Mouse (Mus musculus) limb, embryonic 15.5 days (tissue): ENCODE measurements around the gene Hmgcs2. TPM values are rescaled to one million over a fixed set of nuclear protein-coding genes. Genes with fewer than 3 reads are reported as not detected.

ENCODE experiments used
- ATAC-seq: fragments of 200-750 bp; cut with Nextera tagmentation; 2 replicates; pipeline ENCODE4 v1.8.0; 2017; ENCODE audit warnings: low read depth, moderate TSS enrichment; ENCODE audit not compliant: insufficient number of reproducible peaks, low FRiP score, low TSS enrichment
- H3K27ac ChIP-seq: fragments of 300-500 bp; sonication (generic); 2 replicates; pipeline ENCODE4 v1.5.1; 2015; ENCODE audit warnings: moderate library complexity, mild to moderate bottlenecking, inconsistent platforms
- H3K27me3 ChIP-seq: fragments of 300-500 bp; sonication (generic); 2 replicates; pipeline ENCODE4 v1.6.1; 2015; ENCODE audit warnings: inconsistent platforms
- H3K36me3 ChIP-seq: fragments of 300-500 bp; sonication (generic); 2 replicates; pipeline ENCODE4 v1.6.1; 2015; ENCODE audit warnings: inconsistent platforms
- H3K4me1 ChIP-seq: fragments of 300-500 bp; sonication (generic); 2 replicates; pipeline ENCODE4 v1.6.1; 2015; ENCODE audit warnings: inconsistent platforms
- H3K4me2 ChIP-seq: fragments of 300-500 bp; sonication (generic); 2 replicates; pipeline ENCODE4 v1.6.1; 2015; ENCODE audit warnings: mild to moderate bottlenecking, inconsistent platforms
- H3K4me3 ChIP-seq: fragments of 300-500 bp; sonication (generic); 2 replicates; pipeline ENCODE4 v1.5.1; 2015; ENCODE audit warnings: mild to moderate bottlenecking, inconsistent platforms
- H3K9ac ChIP-seq: fragments of 300-500 bp; sonication (generic); 2 replicates; pipeline ENCODE4 v1.6.1; 2015; ENCODE audit warnings: inconsistent platforms
- H3K9me3 ChIP-seq: fragments of 300-500 bp; sonication (generic); 2 replicates; pipeline ENCODE4 v1.6.1; 2016; ENCODE audit warnings: inconsistent platforms
- WGBS: fragments of 180-500 bp; shearing (Covaris S2); methylation state at CpG from one replicate; pipeline ENCODE4 v1.1.7; 2015; 5-methylcytosine and 5-hydroxymethylcytosine counted together
- polyA plus RNA-seq: library from polyadenylated mRNA; unstranded; fragments of >200 nt; fragmentation: Nextera tagmentation; extraction: Ambion mirVana; gene quantifications from 2 replicates; pipeline ENCODE4 v1.2.1, GENCODE M21; 2015

The Hmgcs2 gene
- polyA plus RNA-seq, 1 experiment from 2014 or later: 2.4 TPM

GRCm38 (mm10) chr3:98340818-98341594 lies 60.8 kb downstream of the Hmgcs2 start:
- no peak overlapping the region for H3K27ac ChIP-seq
- H3K9me3 ChIP-seq: no peaks in the 10 kb centered on the region
- no peaks in the 10 kb centered on the region for H3K27me3 ChIP-seq
- 83% methylated on average over 17 of the region's 17 CpGs for WGBS
- no peak overlapping the region for H3K4me3 ChIP-seq
- no peak overlapping the region for H3K9ac ChIP-seq
- H3K36me3 ChIP-seq: no peaks in the 10 kb centered on the region
- ATAC-seq: no peak
- peaks cover 30% of the 10 kb centered on the region for H3K4me1 ChIP-seq
- H3K4me2 ChIP-seq: no peak overlapping the region

GRCm38 (mm10) chr3:98343235-98343634 lies 63.0 kb downstream of the Hmgcs2 start:
- Histone ChIP-seq H3K27ac (no peak overlapping the region), H3K4me1 (peaks cover 7% of the 10 kb centered on the region), H3K27me3 (no peaks in the 10 kb centered on the region), H3K9ac (no peak overlapping the region), H3K9me3 (no peaks in the 10 kb centered on the region), H3K36me3 (no peaks in the 10 kb centered on the region), H3K4me3 (no peak overlapping the region), H3K4me2 (no peak overlapping the region)
- 84% methylated on average over 3 of the region's 3 CpGs for WGBS
- no peak for ATAC-seq

GRCm38 (mm10) chr3:98348106-98348505 lies 67.9 kb downstream of the Hmgcs2 start:
- Histone ChIP-seq H3K27ac (no peak overlapping the region), H3K4me3 (no peak overlapping the region), H3K27me3 (no peaks in the 10 kb centered on the region), H3K9ac (no peak overlapping the region), H3K4me2 (no peak overlapping the region), H3K4me1 (no peaks in the 10 kb centered on the region), H3K36me3 (no peaks in the 10 kb centered on the region), H3K9me3 (no peaks in the 10 kb centered on the region)
- ATAC-seq: no peak
- whole genome bisulfite sequencing: 74% methylated on average over 6 of the region's 6 CpGs

GRCm38 (mm10) chr3:98348705-98349104 lies 68.5 kb downstream of the Hmgcs2 start:
- no peak for ATAC-seq
- H3K36me3 ChIP-seq: no peaks in the 10 kb centered on the region
- WGBS: 29% methylated on average over 8 of the region's 8 CpGs

GRCm38 (mm10) chr3:98353892-98354291 lies 73.7 kb downstream of the Hmgcs2 start:
- Histone ChIP-seq H3K9ac (no peak overlapping the region), H3K4me1 (peaks cover 6% of the 10 kb centered on the region; the same call in 1 of the 2 replicates), H3K4me2 (no peak overlapping the region), H3K4me3 (no peak overlapping the region), H3K9me3 (no peaks in the 10 kb centered on the region), H3K27ac (no peak overlapping the region), H3K27me3 (no peaks in the 10 kb centered on the region), H3K36me3 (no peaks in the 10 kb centered on the region)
- no peak for ATAC-seq
- 32% methylated on average over 7 of the region's 7 CpGs for WGBS

More at GRCm38 (mm10) chr3:98348705-98349104, 68.5 kb downstream of the Hmgcs2 start:
- Histone ChIP-seq H3K9me3 (no peaks in the 10 kb centered on the region), H3K27ac (no peak overlapping the region), H3K4me2 (no peak overlapping the region), H3K27me3 (no peaks in the 10 kb centered on the region), H3K9ac (no peak overlapping the region), H3K4me3 (no peak overlapping the region), H3K4me1 (no peaks in the 10 kb centered on the region)

- H3K9ac ChIP-seq: no peak overlapping the region
- ATAC-seq: no peak
- no peak overlapping the region for H3K4me2 ChIP-seq
- no peaks in the 10 kb centered on the region for H3K27me3 ChIP-seq
- no peaks in the 10 kb centered on the region for H3K9me3 ChIP-seq
- 56% methylated on average over 10 of the region's 10 CpGs for WGBS
- no peaks in the 10 kb centered on the region for H3K36me3 ChIP-seq
- no peak overlapping the region for H3K27ac ChIP-seq
- H3K4me3 ChIP-seq: no peak overlapping the region
- peaks cover 6% of the 10 kb centered on the region; the same call in 1 of the 2 replicates for H3K4me1 ChIP-seq
Observed at GRCm38 (mm10) chr3:98355344-98356025, 75.2 kb downstream of the Hmgcs2 start.

- Histone ChIP-seq H3K9me3 (no peaks in the 10 kb centered on the region), H3K4me2 (no peak overlapping the region), H3K27me3 (no peaks in the 10 kb centered on the region), H3K9ac (no peak overlapping the region), H3K4me1 (peaks cover 6% of the 10 kb centered on the region; the same call in 1 of the 2 replicates), H3K36me3 (no peaks in the 10 kb centered on the region), H3K27ac (no peak overlapping the region), H3K4me3 (no peak overlapping the region)
- ATAC-seq: no peak
- WGBS: 62% methylated on average over 6 of the region's 6 CpGs
Observed at GRCm38 (mm10) chr3:98356026-98356365, 75.8 kb downstream of the Hmgcs2 start.

- ATAC-seq: no peak
Observed at GRCm38 (mm10) chr3:98356632-98357370, 76.6 kb downstream of the Hmgcs2 start.

More at GRCm38 (mm10) chr3:98356632-98357370, 76.6 kb downstream of the Hmgcs2 start:
- no peak overlapping the region for H3K9ac ChIP-seq
- H3K4me2 ChIP-seq: no peak overlapping the region
- 46% methylated on average over 3 of the region's 3 CpGs for WGBS
- no peaks in the 10 kb centered on the region for H3K27me3 ChIP-seq
- no peaks in the 10 kb centered on the region for H3K9me3 ChIP-seq
- no peak overlapping the region for H3K27ac ChIP-seq
- H3K36me3 ChIP-seq: no peaks in the 10 kb centered on the region
- no peak overlapping the region for H3K4me3 ChIP-seq
- peaks cover 6% of the 10 kb centered on the region; the same call in 1 of the 2 replicates for H3K4me1 ChIP-seq

Other genes starting within 250 kb of the Hmgcs2 start
- gene Adam30, start 119.8 kb upstream of the Hmgcs2 start, polyA plus RNA-seq: not detected in 2 replicates
- not detected in 2 replicates for gene Reg4, start 58.3 kb upstream of the Hmgcs2 start, polyA plus RNA-seq
- gene Phgdh, start 59.6 kb downstream of the Hmgcs2 start, polyA plus RNA-seq: 209 and 213 TPM in 2 replicates
- 5.2 and 6.2 TPM in 2 replicates for gene Zfp697, start 102.0 kb downstream of the Hmgcs2 start, polyA plus RNA-seq
- not detected in 2 replicates for gene Gm4450, start 176.7 kb downstream of the Hmgcs2 start, polyA plus RNA-seq
- gene Hsd3b4, start 230.1 kb downstream of the Hmgcs2 start, polyA plus RNA-seq: not detected in 2 replicates